Mouse (Mus musculus) liver, adult 2 months (tissue): ENCODE results near the gene Tsnaxip1. TPM values are rescaled to one million over a fixed set of nuclear protein-coding genes. Genes with fewer than 3 reads are reported as not detected.
"Not testable (repeated sequence)": the region's sequence is repeated elsewhere in the genome, so short reads cannot be mapped to it uniquely, and the experiment has no call there.

Experiments used
- DNase-seq: peaks from one replicate; pipeline ENCODE4 v3.0.0-alpha.2; 2011; ENCODE audit warnings: low read depth, low spot score; ENCODE audit errors: extremely low read depth
- H3K27ac ChIP-seq: fragments of 200-500 bp; replicated peaks from 2 replicates; pipeline ENCODE4 v1.5.1; 2012; ENCODE audit warnings: low read depth, mild to moderate bottlenecking, control low read depth, inconsistent platforms, low read length; ENCODE audit not compliant: insufficient read depth
- H3K27me3 ChIP-seq: fragments of 200-500 bp; 2 replicates; pipeline ENCODE4 v1.6.1; 2012; ENCODE audit warnings: mild to moderate bottlenecking, moderate library complexity, low read length, inconsistent platforms; ENCODE audit not compliant: control insufficient read depth, insufficient read depth
- H3K36me3 ChIP-seq: fragments of 200-500 bp; 2 replicates; pipeline ENCODE4 v1.6.1; 2012; ENCODE audit warnings: low read length, inconsistent platforms; ENCODE audit not compliant: control insufficient read depth, insufficient read depth
- H3K4me1 ChIP-seq: fragments of 200-500 bp; 2 replicates; pipeline ENCODE4 v1.6.1; 2011; ENCODE audit warnings: low read length; ENCODE audit not compliant: control insufficient read depth, insufficient read depth
- H3K4me3 ChIP-seq: fragments of 200-500 bp; 2 replicates; pipeline ENCODE4 v1.5.1; 2011; ENCODE audit warnings: low read depth, mild to moderate bottlenecking, control low read depth, low read length, moderate library complexity; ENCODE audit not compliant: insufficient read depth
- H3K79me2 ChIP-seq: fragments of 200-500 bp; 2 replicates; pipeline ENCODE4 v1.6.1; 2012; ENCODE audit warnings: inconsistent platforms, mild to moderate bottlenecking, low read length, moderate library complexity; ENCODE audit not compliant: control insufficient read depth, insufficient read depth
- H3K9ac ChIP-seq: fragments of 200-500 bp; 2 replicates; pipeline ENCODE4 v1.6.1; 2012; ENCODE audit warnings: low read depth, mild to moderate bottlenecking, control low read depth, inconsistent platforms, low read length
- CTCF ChIP-seq: fragments of 200-500 bp; IDR thresholded peaks from 2 replicates; pipeline ENCODE4 v1.5.1; 2011; ENCODE audit warnings: low read depth, low read length, control low read depth
- POLR2A ChIP-seq: fragments of 200-500 bp; IDR thresholded peaks from 2 replicates; pipeline ENCODE4 v1.6.1; 2011; ENCODE audit warnings: low read length, control low read depth; ENCODE audit not compliant: insufficient read depth; ENCODE audit errors: extremely low read depth
- WGBS: fragments of 180-500 bp; shearing (Covaris S2); methylation state at CpG from one replicate; pipeline ENCODE4 v1.1.7; 2018; 5-methylcytosine and 5-hydroxymethylcytosine counted together
- polyA plus RNA-seq: library from polyadenylated mRNA; depleted of rRNA; stranded (reverse); fragments of >200 nt; gene quantifications from 2 replicates; pipeline ENCODE4 v1.2.3, GENCODE M21; 2012
- total RNA-seq: library from RNA; depleted of rRNA; stranded (reverse); fragments of >200 nt; gene quantifications from 2 replicates; pipeline ENCODE4 v1.2.3, GENCODE M21; 2014

Tsnaxip1 gene
- total and polyA plus RNA-seq, 2 experiments: not detected

- no peak overlapping the region for H3K4me3 ChIP-seq
- DNase-seq: peak; percentile 96
- H3K36me3 ChIP-seq: peaks cover 12% of the 10 kb centered on the region
- H3K4me1 ChIP-seq: peaks cover 42% of the 10 kb centered on the region
- peaks cover 39% of the 10 kb centered on the region for H3K79me2 ChIP-seq
- H3K27ac ChIP-seq: peak overlapping the region; percentile 94
- no peak for TF ChIP-seq POLR2A
- TF ChIP-seq CTCF: no peak
- WGBS: 34% methylated on average over 6 of the region's 6 CpGs
- peak overlapping the region; percentile 45 for H3K9ac ChIP-seq
- H3K27me3 ChIP-seq: no peaks in the 10 kb centered on the region
Measured at GRCm38 (mm10) chr8:105813241-105813640, 14.3 kb upstream of the Tsnaxip1 start.

GRCm38 (mm10) chr8:105819659-105820058, 7.9 kb upstream of the Tsnaxip1 start:
- Histone ChIP-seq H3K4me1 (peaks cover 32% of the 10 kb centered on the region), H3K4me3 (no peak overlapping the region), H3K27ac (no peak overlapping the region; the same call in 1 of the 2 replicates), H3K9ac (no peak overlapping the region), H3K79me2 (peaks cover 57% of the 10 kb centered on the region), H3K36me3 (peaks cover 31% of the 10 kb centered on the region), H3K27me3 (no peaks in the 10 kb centered on the region)
- TF ChIP-seq CTCF: no peak
- no peak for TF ChIP-seq POLR2A
- no peak for DNase-seq
- 82% methylated on average over 3 of the region's 3 CpGs for WGBS

- 75% methylated on average over 1 of the region's 1 CpGs for WGBS
- Histone ChIP-seq H3K4me1 (peaks cover 38% of the 10 kb centered on the region), H3K79me2 (peaks cover 63% of the 10 kb centered on the region), H3K4me3 (no peak overlapping the region), H3K36me3 (peaks cover 30% of the 10 kb centered on the region), H3K27me3 (no peaks in the 10 kb centered on the region), H3K27ac (peak overlapping the region; percentile 21), H3K9ac (no peak overlapping the region)
- DNase-seq: no peak
- TF ChIP-seq CTCF (no peak), POLR2A (no peak)
Measured at GRCm38 (mm10) chr8:105820925-105821324, 6.6 kb upstream of the Tsnaxip1 start.

- TF ChIP-seq CTCF (no peak), POLR2A (no peak)
- peaks cover 25% of the 10 kb centered on the region for H3K4me1 ChIP-seq
- peak; percentile 81 for DNase-seq
- WGBS: 29% methylated on average over 4 of the region's 4 CpGs
- peaks cover 23% of the 10 kb centered on the region for H3K36me3 ChIP-seq
- peak overlapping the region; percentile 80 for H3K27ac ChIP-seq
- H3K4me3 ChIP-seq: peak overlapping the region; percentile 81
- peaks cover 46% of the 10 kb centered on the region for H3K79me2 ChIP-seq
- peak overlapping the region; percentile 86 for H3K9ac ChIP-seq
- no peaks in the 10 kb centered on the region for H3K27me3 ChIP-seq
Measured at GRCm38 (mm10) chr8:105825506-105825905, 2.0 kb upstream of the Tsnaxip1 start.

- Histone ChIP-seq H3K27ac (peak overlapping the region; percentile 80), H3K4me1 (peaks cover 16% of the 10 kb centered on the region), H3K27me3 (no peaks in the 10 kb centered on the region), H3K4me3 (peak overlapping the region; percentile 81), H3K79me2 (peaks cover 38% of the 10 kb centered on the region), H3K9ac (peak overlapping the region; percentile 86), H3K36me3 (peaks cover 22% of the 10 kb centered on the region)
- no peak for DNase-seq
- no peak for TF ChIP-seq CTCF
- TF ChIP-seq POLR2A: no peak
- WGBS: 0% methylated on average over 4 of the region's 4 CpGs
Measured at GRCm38 (mm10) chr8:105826379-105826778, 1.2 kb upstream of the Tsnaxip1 start.

GRCm38 (mm10) chr8:105833740-105834139, 6.2 kb downstream of the Tsnaxip1 start:
- not testable (repeated sequence) for DNase-seq

More at GRCm38 (mm10) chr8:105833740-105834139, 6.2 kb downstream of the Tsnaxip1 start:
- H3K27ac ChIP-seq, H3K9ac ChIP-seq, H3K27me3 ChIP-seq, H3K4me3 ChIP-seq, H3K4me1 ChIP-seq, H3K36me3 ChIP-seq, H3K79me2 ChIP-seq: not testable (repeated sequence)
- WGBS: 91% methylated on average over 2 of the region's 2 CpGs
